Mouse (Mus musculus) erythroblast, embryonic 14.5 days (primary cell): ENCODE measurements around the gene Zranb3.

Experiments
- GATA1 ChIP-seq: IDR thresholded peaks from 2 replicates; pipeline ENCODE4 v1.6.1; 2012; ENCODE audit warnings: low read length, inconsistent platforms, mixed read lengths
- TAL1 ChIP-seq: IDR thresholded peaks from 3 replicates; pipeline ENCODE4 v1.6.1; 2012; ENCODE audit warnings: low read length, inconsistent platforms, mixed read lengths

- TF ChIP-seq GATA1 (no peak), TAL1 (no peak)
Measured at GRCm38 (mm10) chr1:127978125-127978524, 124.7 kb downstream of the Zranb3 start.
